Mouse (Mus musculus) cerebellum, adult 2 months (tissue): ENCODE measurements around the gene Akr1c19. TPM values are rescaled to one million over a fixed set of nuclear protein-coding genes. Genes with fewer than 3 reads are reported as not detected.
"Not testable (repeated sequence)": the region's sequence is repeated elsewhere in the genome, so short reads cannot be mapped to it uniquely, and the experiment has no call there.

Experiments
- DNase-seq, 2 experiments: peaks; one replicate each; pipeline ENCODE4 v3.0.0; 2021
- H3K27ac ChIP-seq: fragments of 200-500 bp; 2 replicates; pipeline ENCODE4 v1.5.1; 2012; ENCODE audit warnings: low read length, control low read depth, inconsistent platforms; ENCODE audit not compliant: insufficient read depth
- H3K27me3 ChIP-seq: fragments of 200-500 bp; 2 replicates; pipeline ENCODE4 v1.6.1; 2012; ENCODE audit warnings: inconsistent platforms, mild to moderate bottlenecking, low read length, moderate library complexity; ENCODE audit not compliant: control insufficient read depth, insufficient read depth
- H3K4me1 ChIP-seq: fragments of 200-500 bp; 2 replicates; pipeline ENCODE4 v1.6.1; 2011; ENCODE audit warnings: low read length; ENCODE audit not compliant: control insufficient read depth, insufficient read depth
- H3K4me3 ChIP-seq: fragments of 200-500 bp; replicated peaks from 2 replicates; pipeline ENCODE3; 2011; ENCODE audit warnings: mild to moderate bottlenecking, low read depth, low read length, control low read depth; ENCODE audit not compliant: insufficient read depth
- CTCF ChIP-seq: fragments of 200-500 bp; IDR thresholded peaks from 2 replicates; pipeline ENCODE4 v1.5.1; 2011; ENCODE audit warnings: low read depth, mild to moderate bottlenecking, control low read depth, low read length, moderate library complexity, borderline replicate concordance; ENCODE audit not compliant: insufficient read depth
- POLR2A ChIP-seq: fragments of 200-500 bp; IDR thresholded peaks from 2 replicates; pipeline ENCODE4 v1.6.1; 2011; ENCODE audit warnings: low read length, control low read depth, borderline replicate concordance; ENCODE audit not compliant: insufficient read depth
- WGBS: fragments of 180-500 bp; shearing (Covaris S2); methylation state at CpG from one replicate; pipeline ENCODE4 v1.1.7; 2018; 5-methylcytosine and 5-hydroxymethylcytosine counted together
- polyA plus RNA-seq: library from polyadenylated mRNA; depleted of rRNA; stranded (reverse); fragments of >200 nt; gene quantifications from 2 replicates; pipeline ENCODE4 v1.2.3, GENCODE M21; 2012

The Akr1c19 gene
- polyA plus RNA-seq, 1 experiment = not detected

DNA sequence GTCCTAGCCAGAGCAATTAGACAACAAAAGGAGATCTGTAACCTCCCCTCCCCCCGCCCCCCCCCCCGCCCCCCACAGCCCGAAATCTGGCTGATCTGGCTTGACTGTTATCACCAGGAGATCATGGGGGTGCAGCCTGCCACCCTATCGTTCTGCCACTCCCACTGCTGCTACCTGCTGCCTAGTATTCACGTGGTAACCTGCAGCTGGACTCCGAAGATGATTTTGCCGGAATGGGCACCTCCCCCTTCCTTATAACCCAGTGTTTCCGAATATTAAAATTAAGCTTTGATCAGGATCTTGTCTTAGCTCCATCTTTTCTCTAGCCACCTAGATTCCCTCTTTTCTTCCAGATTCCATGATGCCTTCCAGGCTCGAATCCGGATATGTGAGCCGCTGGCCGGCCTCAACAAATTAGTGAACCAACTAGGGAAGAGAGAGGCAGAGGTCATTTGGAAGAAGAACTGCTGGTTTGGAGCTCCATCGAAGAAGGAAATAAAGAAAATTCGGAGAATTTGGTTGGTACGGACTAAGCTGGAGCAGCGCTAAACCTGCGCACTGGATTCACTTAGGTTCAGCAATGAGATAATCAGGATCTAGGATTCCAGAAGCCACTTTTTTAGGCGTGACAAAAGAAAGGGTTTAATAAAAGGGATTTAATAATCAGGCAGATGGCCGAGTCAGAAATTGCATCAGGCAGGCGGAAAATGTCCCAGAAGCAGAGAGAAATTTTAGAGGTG lies 16.8 kb upstream of the Akr1c19 start:
- TF ChIP-seq CTCF (no peak), POLR2A (no peak)
- H3K4me3 ChIP-seq = no peak overlapping the region
- no peaks in the 10 kb centered on the region for H3K27me3 ChIP-seq
- no peaks in the 10 kb centered on the region for H3K4me1 ChIP-seq
- no peak for DNase-seq
- 68% methylated on average over 19 of the region's 20 CpGs for WGBS
- H3K27ac ChIP-seq = no peak overlapping the region

GRCm38 (mm10) chr13:4212309-4212708 lies 16.2 kb upstream of the Akr1c19 start:
- Histone ChIP-seq H3K27me3 (no peaks in the 10 kb centered on the region), H3K27ac (no peak overlapping the region), H3K4me1 (no peaks in the 10 kb centered on the region), H3K4me3 (no peak overlapping the region)
- 63% methylated on average over 3 of the region's 3 CpGs for WGBS
- TF ChIP-seq POLR2A (no peak), CTCF (no peak)
- DNase-seq = no peak

DNA sequence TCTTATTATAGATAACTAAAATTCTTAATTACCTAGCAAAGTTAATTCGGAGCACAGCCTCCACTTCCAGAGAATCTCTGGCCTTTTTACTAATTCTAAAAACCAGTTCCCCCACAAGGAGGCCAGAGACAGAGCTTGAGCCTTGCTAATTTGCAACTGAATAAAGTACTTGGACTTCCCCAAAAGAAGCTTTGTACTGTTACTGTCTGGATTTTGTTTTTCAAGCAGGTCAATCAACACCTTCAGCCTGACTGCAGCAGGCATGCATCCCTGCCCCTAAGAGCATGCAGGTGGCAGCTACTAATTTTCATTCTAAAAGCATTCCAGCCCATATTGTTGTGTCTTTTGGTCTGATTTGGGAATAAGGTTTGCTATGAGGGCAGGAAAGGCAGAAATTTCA lies 13.0 kb upstream of the Akr1c19 start:
- WGBS = 82% methylated on average over 1 of the region's 1 CpGs
- not testable (repeated sequence) for DNase-seq, H3K4me1 ChIP-seq, H3K27me3 ChIP-seq, H3K27ac ChIP-seq, H3K4me3 ChIP-seq

DNA sequence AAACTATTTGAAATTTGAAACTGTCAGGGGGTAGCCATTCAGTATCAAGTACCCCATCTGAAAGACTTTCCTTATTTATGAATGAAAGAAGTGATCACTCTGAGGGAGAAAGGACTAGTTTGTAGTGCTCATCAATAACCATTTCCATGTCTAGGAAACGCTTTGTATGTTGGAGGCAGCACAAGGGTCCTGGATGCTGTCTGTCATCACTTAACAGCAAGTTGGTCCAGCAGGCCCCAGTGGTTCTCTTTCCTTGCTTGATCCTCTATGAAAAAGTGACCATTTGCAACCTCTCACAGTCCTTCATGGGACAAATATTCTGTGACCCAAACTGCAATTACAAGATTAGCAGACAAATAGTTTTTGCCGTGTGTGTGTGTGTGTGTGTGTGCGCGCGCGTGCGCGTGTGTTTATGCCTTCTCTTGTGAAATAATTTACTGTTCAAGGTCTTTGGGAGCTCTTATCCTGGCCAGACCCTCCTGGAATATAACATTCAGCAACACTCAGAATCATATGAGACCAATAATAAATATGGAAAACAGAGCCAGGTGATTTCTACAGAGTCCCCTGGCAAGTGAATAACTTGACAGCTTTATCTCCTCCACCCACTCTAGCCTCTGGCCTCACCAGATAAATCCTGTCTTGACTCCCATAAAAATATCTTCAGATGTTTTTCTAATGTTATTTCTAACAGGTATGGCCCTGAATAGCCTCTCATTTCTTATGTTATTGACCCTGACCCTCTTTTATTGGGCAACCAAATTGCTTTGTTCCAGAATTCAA lies 2.5 kb downstream of the Akr1c19 start:
- no peak overlapping the region for H3K27ac ChIP-seq
- no peaks in the 10 kb centered on the region for H3K4me1 ChIP-seq
- no peaks in the 10 kb centered on the region for H3K27me3 ChIP-seq
- TF ChIP-seq POLR2A (no peak), CTCF (no peak)
- WGBS = 93% methylated on average over 8 of the region's 8 CpGs
- DNase-seq = no peak
- H3K4me3 ChIP-seq = no peak overlapping the region

GRCm38 (mm10) chr13:4233135-4233534 lies 4.6 kb downstream of the Akr1c19 start:
- Histone ChIP-seq H3K4me3 (no peak overlapping the region), H3K4me1 (no peaks in the 10 kb centered on the region), H3K27ac (no peak overlapping the region), H3K27me3 (no peaks in the 10 kb centered on the region)
- no peak for DNase-seq
- TF ChIP-seq POLR2A = no peak
- TF ChIP-seq CTCF = no peak
- WGBS = 80% methylated on average over 1 of the region's 1 CpGs

DNA sequence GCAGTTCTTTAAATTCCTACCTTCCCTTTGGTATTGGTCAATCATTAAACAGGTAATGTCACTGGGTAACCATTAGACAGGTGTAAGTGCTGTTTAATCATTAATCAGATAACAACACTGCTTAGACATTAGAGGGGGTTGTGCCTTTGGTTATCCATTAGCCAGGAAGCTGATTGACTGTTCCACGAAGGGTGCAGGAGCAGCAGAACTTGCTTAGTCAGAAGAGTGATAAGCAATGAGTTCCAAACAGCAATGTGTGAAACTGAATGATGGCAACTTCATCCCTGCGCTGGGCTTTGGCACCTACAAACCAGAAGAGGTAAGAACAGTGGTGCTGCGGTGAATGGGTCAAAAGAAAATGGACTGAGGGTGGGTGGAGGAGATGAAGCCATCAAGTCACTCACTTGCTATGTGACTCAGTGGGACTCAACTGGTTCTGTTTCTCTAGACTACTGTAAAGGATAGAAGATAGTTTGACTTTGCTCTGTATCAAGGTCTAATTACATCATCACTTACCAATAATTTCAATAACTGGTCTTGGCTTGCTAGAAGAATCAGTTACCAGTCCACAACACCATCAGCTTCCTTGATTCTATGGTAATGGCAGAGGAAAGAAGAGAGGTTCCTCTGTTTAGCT lies 5.2 kb downstream of the Akr1c19 start:
- 81% methylated on average over 3 of the region's 3 CpGs for WGBS
- Histone ChIP-seq H3K27ac (no peak overlapping the region), H3K4me3 (no peak overlapping the region), H3K4me1 (no peaks in the 10 kb centered on the region), H3K27me3 (no peaks in the 10 kb centered on the region)
- TF ChIP-seq CTCF (no peak), POLR2A (no peak)
- no peak for DNase-seq

DNA sequence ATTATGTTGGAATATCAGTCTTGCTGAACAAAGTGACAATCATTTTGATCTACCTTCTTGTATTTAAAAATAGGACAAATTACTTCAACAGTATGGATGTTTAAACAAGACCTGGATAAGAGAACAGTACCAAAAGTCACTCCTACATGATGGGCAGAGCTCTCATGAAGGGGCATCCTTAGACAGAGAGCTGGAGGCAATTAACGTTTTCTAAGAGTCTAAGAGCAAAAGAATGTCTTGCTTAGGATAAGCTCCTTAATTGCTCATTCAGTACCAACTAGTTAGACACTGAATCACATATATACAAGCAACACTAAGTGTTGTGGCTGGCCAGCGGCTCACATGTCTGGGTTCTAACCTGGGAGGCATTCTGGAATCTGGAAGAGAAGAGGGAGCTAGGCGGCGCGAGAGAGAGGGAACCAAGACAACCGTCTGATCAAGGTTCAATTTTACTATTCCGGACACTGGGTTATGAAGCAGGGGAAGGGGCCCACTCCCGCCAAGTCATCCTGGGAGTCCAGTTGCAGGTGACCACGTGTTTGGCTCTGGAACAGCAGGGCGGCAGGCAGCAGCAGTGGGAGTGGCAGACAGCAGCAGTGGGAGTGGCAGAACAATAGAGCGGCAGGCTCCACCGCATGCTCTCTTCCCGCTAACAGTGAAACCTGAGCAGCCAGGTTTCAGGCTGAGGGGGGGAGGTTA lies 16.5 kb downstream of the Akr1c19 start:
- Histone ChIP-seq H3K27me3 (no peaks in the 10 kb centered on the region), H3K4me3 (no peak overlapping the region), H3K4me1 (no peaks in the 10 kb centered on the region), H3K27ac (no peak overlapping the region)
- no peak for TF ChIP-seq POLR2A
- TF ChIP-seq CTCF = no peak
- WGBS = 4% methylated on average over 13 of the region's 13 CpGs
- DNase-seq = no peak
